Mouse (Mus musculus): ENCODE data around the gene Kcnn4. TPM values are rescaled to one million over a fixed set of nuclear protein-coding genes. Genes with fewer than 3 reads are reported as not detected.
A peak's percentile ranks its signal among the peaks of the same experiment; 100 is the strongest.

Kcnn4 gene
- polyA plus RNA-seq (2014; fragmentation: Nextera tagmentation; extraction: Ambion mirVana): 2.8 and 3.4 TPM in 2 replicates

DNA sequence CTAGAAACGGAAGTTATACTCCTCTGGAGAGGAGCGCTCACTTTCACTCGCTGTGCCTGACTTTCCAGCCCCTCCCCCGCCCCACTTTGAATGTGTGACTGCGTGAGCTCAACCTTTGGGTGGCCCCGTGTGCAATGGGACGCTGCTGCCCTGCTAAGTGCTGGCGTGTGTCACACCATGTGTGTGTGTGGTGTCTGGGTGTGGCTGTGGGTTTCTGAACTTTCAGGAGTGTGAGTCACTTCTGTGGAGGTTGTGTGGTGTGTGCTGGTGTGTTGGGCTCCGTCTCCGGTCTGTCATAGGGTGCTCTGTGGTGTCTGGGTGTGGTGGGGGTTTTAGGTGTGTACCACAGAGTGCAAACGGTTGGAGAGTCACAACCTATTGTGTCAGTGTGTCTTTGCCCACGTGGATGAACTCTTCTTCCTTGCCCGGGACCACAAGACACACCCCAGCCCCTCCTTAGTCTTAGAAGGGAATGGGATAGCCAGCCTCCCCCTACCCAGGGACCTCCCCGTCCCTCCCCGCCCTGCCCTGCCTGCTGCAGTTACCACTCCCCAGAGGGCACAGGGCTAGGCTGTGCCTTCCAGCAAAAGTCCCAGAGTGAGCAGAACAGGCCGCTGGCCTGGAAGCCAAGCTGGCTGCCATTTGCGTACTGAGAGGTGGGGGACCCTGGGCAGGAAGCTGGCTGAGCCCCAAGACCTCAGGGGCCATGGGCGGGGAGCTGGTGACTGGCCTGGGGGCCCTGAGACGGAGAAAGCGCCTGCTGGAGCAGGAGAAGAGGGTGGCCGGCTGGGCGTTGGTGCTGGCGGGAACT, at the start of gene Kcnn4:
Gene Kcnn4, plus strand, starts transcription at position 533 of the 811 bp plus-strand sequence.
- Histone ChIP-seq H3K9me3 (ENCODE audit: control insufficient read depth, low read length) (no peaks in the 10 kb centered on the region), H3K4me1 (ENCODE audit: control insufficient read depth, insufficient read depth, low read length) (no peaks in the 10 kb centered on the region), H3K27me3 (ENCODE audit: control insufficient read depth, insufficient read depth, low read length) (no peaks in the 10 kb centered on the region; the same call in 1 of the 2 replicates), H3K9ac (ENCODE audit: low read length) (peak within 1 kb of the TSS; percentile 5; the same call in 1 of the 2 replicates), H3K4me3 (ENCODE audit: low read depth, low read length) (no peak within 1 kb of the TSS), H3K36me3 (ENCODE audit: control insufficient read depth, insufficient read depth, low read length) (no peaks in the 10 kb centered on the region), H3K27ac (ENCODE audit: low read depth, low read length) (no peak within 1 kb of the TSS), H3K4me2 (no peak within 1 kb of the TSS)
- DNase-seq (ENCODE audit: low spot score, missing footprints) (peak; percentile 72), ATAC-seq (ENCODE audit: low FRiP score) (no peak)
- WGBS: 44% methylated on average over 23 of the region's 23 CpGs

DNA sequence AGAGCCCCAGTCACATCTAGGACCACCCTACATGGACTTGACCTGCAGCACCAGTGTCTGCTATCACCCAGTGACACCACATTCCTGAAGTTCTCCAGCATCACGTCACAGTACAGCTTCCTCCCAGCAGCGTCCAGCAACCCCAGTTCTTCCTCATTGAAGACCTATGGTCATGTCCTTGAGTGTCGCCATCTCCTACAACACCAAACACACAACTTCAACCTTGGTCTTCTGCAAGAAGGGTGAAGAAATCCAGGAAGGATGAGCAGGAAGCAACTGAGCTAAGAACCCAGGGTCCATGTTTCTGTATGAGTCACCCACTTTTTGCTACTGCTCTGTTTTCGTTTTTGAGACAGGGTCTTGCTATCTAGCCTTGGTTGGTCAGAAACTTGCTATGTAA, 47.5 kb upstream of the Kcnn4 start:
- no peak for ATAC-seq (ENCODE audit: low FRiP score)
- H3K4me1 ChIP-seq (ENCODE audit: control insufficient read depth, insufficient read depth, low read length): 0 out of 2 replicates have a peak, but pooled peaks cover 4% of the 10 kb centered on the region
- no peaks in the 10 kb centered on the region for H3K27me3 ChIP-seq (ENCODE audit: control insufficient read depth, insufficient read depth, low read length)
- no peak overlapping the region for H3K4me3 ChIP-seq (ENCODE audit: low read depth, low read length)
- no peaks in the 10 kb centered on the region for H3K36me3 ChIP-seq (ENCODE audit: control insufficient read depth, insufficient read depth, low read length)
- DNase-seq (ENCODE audit: low spot score, missing footprints): no peak
- H3K9me3 ChIP-seq (ENCODE audit: control insufficient read depth, low read length): no peaks in the 10 kb centered on the region; the same call in 1 of the 2 replicates
- no peak overlapping the region for H3K4me2 ChIP-seq
- H3K9ac ChIP-seq (ENCODE audit: low read length): no peak overlapping the region
- WGBS: 82% methylated on average over 4 of the region's 4 CpGs
- no peak overlapping the region for H3K27ac ChIP-seq (ENCODE audit: low read depth, low read length)

DNA sequence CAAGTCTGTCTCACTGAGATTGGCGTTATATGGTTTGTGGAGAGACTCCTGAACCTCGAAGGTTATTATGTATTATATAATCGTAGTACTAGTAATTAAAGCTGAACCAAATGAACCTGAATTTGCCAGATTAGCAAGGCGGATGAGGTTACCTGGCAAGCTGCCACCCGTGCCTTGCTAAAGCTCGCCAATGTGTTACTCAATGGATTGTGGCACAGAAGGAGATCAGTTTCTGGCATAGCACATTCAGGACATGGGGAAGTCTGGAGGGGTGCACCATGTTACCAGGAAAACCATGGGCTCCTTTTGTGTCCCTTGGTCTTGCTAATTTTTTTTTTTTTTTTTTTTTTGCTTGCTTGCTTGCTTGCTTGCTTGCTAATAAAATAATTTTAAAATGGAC, 44.9 kb upstream of the Kcnn4 start:
- H3K4me3 ChIP-seq (ENCODE audit: low read depth, low read length): no peak overlapping the region
- peak overlapping the region; percentile 43; the same call in 1 of the 2 replicates for H3K9ac ChIP-seq (ENCODE audit: low read length)
- ATAC-seq (ENCODE audit: low FRiP score): no peak

DNA sequence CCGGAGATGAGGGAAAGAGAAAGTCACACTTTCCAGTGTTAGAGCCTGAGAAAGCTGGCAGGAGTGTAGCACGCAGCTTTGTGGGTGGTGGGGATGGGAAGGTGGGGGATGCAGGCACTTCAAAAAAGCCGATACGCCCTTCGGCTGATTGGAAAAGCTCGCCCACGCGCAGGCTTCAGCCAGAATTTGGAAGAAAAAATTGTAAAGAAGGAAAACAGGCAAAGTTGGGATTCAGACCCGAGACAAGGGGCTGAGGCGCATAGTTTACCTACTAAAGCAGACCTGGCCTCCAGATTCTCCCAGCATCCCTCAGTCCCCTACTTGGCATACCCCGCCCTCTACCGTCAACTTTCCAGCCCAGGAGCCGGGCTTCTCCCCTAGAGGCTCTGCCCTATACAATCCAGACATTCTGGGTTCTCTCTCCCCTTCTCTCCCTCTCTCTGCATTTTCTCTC, 44.4 kb upstream of the Kcnn4 start:
- ATAC-seq (ENCODE audit: low FRiP score): peak; percentile 72; the same call in 1 of the 2 replicates
- no peaks in the 10 kb centered on the region for H3K27me3 ChIP-seq (ENCODE audit: control insufficient read depth, insufficient read depth, low read length)

More for the DNA sequence above, 44.9 kb upstream of the Kcnn4 start:
- DNase-seq (ENCODE audit: low spot score, missing footprints): no peak
- H3K4me2 ChIP-seq: peak overlapping the region; percentile 45; the same call in 1 of the 2 replicates
- WGBS: 92% methylated on average over 6 of the region's 6 CpGs
- H3K4me1 ChIP-seq (ENCODE audit: control insufficient read depth, insufficient read depth, low read length): 0 out of 2 replicates have a peak, but pooled peaks cover 4% of the 10 kb centered on the region
- H3K27ac ChIP-seq (ENCODE audit: low read depth, low read length): no peak overlapping the region
- H3K27me3 ChIP-seq (ENCODE audit: control insufficient read depth, insufficient read depth, low read length): no peaks in the 10 kb centered on the region
- no peaks in the 10 kb centered on the region; the same call in 1 of the 2 replicates for H3K9me3 ChIP-seq (ENCODE audit: control insufficient read depth, low read length)
- H3K36me3 ChIP-seq (ENCODE audit: control insufficient read depth, insufficient read depth, low read length): no peaks in the 10 kb centered on the region

DNA sequence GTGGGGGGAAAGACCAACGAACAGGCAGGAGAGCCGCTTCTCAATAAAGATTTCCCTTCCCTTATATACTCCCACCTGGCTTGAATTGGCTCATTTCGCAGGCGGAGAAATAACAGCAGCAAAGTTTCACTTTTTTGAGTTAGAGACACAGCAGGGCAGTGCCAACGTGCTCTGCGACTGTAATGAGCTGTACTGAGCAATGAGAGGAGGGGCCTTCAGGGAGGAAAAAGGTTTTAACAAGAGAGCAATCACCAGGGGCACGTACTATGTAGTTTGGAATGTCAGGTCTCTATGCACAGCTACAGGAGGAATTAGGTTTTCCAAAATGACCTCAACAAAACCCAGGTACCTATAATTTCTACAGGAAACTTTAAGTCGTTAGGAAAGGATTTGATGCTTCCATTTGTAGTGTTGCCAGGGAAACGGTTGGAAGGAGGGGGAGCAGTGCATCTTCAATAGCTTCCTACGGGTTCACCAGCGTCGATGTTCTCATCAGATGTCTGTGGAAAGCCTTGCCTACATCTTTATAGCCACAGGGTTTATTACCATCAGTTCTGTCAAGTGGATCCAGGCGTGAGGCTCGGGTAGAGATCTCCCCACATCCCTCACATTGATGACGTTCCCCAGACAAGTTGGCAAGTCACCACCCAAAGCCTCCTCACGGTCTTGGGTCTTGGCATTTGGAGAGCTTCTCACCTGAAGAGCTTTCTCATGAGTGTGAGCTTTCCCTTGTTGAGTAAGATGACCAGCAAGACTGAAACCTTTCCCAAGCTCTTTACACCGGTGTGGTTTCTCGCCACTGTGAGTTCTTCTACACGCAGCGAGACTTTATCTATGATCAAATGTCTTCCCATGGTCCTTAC, 43.6 kb upstream of the Kcnn4 start:
- no peaks in the 10 kb centered on the region; the same call in 1 of the 2 replicates for H3K9me3 ChIP-seq (ENCODE audit: control insufficient read depth, low read length)
- WGBS: 46% methylated on average over 20 of the region's 20 CpGs
- H3K27me3 ChIP-seq (ENCODE audit: control insufficient read depth, insufficient read depth, low read length): no peaks in the 10 kb centered on the region
- 0 out of 2 replicates have a peak, but pooled peaks cover 4% of the 10 kb centered on the region for H3K4me1 ChIP-seq (ENCODE audit: control insufficient read depth, insufficient read depth, low read length)
- peak overlapping the region; percentile 45 for H3K4me2 ChIP-seq
- peak overlapping the region; percentile 25 for H3K4me3 ChIP-seq (ENCODE audit: low read depth, low read length)
- no peaks in the 10 kb centered on the region for H3K36me3 ChIP-seq (ENCODE audit: control insufficient read depth, insufficient read depth, low read length)
- DNase-seq (ENCODE audit: low spot score, missing footprints) (peak; percentile 90), ATAC-seq (ENCODE audit: low FRiP score) (peak; percentile 79; the same call in 1 of the 2 replicates)
- no peak overlapping the region for H3K27ac ChIP-seq (ENCODE audit: low read depth, low read length)
- peak overlapping the region; percentile 43; the same call in 1 of the 2 replicates for H3K9ac ChIP-seq (ENCODE audit: low read length)

More for the DNA sequence above, 44.4 kb upstream of the Kcnn4 start:
- peak overlapping the region; percentile 43 for H3K9ac ChIP-seq (ENCODE audit: low read length)
- no peaks in the 10 kb centered on the region; the same call in 1 of the 2 replicates for H3K9me3 ChIP-seq (ENCODE audit: control insufficient read depth, low read length)
- H3K36me3 ChIP-seq (ENCODE audit: control insufficient read depth, insufficient read depth, low read length): no peaks in the 10 kb centered on the region
- WGBS: 5% methylated on average over 13 of the region's 13 CpGs
- no peak overlapping the region for H3K27ac ChIP-seq (ENCODE audit: low read depth, low read length)
- H3K4me2 ChIP-seq: peak overlapping the region; percentile 45
- H3K4me1 ChIP-seq (ENCODE audit: control insufficient read depth, insufficient read depth, low read length): 0 out of 2 replicates have a peak, but pooled peaks cover 4% of the 10 kb centered on the region
- peak; percentile 90 for DNase-seq (ENCODE audit: low spot score, missing footprints)
- H3K4me3 ChIP-seq (ENCODE audit: low read depth, low read length): peak overlapping the region; percentile 25

DNA sequence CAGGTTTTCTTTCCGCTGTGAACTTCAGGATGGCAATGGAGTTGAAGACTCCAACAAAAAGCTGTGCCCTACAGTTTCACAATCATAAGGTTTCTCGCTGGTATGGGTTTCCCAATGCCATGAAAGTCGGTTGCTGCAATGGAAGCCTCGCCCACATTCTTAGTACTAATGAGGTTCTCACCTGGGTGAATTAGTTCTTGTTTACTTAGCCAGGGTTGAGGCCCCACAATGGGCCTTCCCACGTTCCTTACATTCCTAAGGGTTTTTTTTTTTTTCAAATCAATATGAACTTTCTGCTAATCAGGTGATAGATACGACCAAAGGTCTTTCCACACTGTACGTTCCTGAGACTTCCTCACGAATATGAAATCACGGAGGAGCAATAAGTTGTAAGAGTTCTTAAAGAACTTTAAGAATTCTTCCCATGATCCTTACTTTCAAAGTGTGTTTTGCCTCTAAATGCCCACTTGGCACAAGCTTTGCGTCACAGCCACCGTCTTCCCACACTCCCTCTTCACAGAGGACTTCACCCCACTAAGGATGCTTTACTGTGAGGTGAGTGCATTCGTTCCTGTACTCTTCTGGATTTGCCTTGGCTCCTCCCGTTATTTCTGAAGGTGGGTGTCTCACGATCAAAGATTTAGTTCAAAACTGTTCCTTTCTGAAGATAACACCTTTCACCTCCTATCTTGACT, 42.6 kb upstream of the Kcnn4 start:
- no peak overlapping the region for H3K4me2 ChIP-seq
- ATAC-seq (ENCODE audit: low FRiP score): no peak
- no peak overlapping the region for H3K9ac ChIP-seq (ENCODE audit: low read length)
- no peaks in the 10 kb centered on the region for H3K27me3 ChIP-seq (ENCODE audit: control insufficient read depth, insufficient read depth, low read length)
- H3K4me3 ChIP-seq (ENCODE audit: low read depth, low read length): no peak overlapping the region
- no peaks in the 10 kb centered on the region for H3K36me3 ChIP-seq (ENCODE audit: control insufficient read depth, insufficient read depth, low read length)
- 0 out of 2 replicates have a peak, but pooled peaks cover 4% of the 10 kb centered on the region for H3K4me1 ChIP-seq (ENCODE audit: control insufficient read depth, insufficient read depth, low read length)
- no peaks in the 10 kb centered on the region; the same call in 1 of the 2 replicates for H3K9me3 ChIP-seq (ENCODE audit: control insufficient read depth, low read length)
- no peak overlapping the region for H3K27ac ChIP-seq (ENCODE audit: low read depth, low read length)
- 85% methylated on average over 14 of the region's 14 CpGs for WGBS
- no peak for DNase-seq (ENCODE audit: low spot score, missing footprints)

DNA sequence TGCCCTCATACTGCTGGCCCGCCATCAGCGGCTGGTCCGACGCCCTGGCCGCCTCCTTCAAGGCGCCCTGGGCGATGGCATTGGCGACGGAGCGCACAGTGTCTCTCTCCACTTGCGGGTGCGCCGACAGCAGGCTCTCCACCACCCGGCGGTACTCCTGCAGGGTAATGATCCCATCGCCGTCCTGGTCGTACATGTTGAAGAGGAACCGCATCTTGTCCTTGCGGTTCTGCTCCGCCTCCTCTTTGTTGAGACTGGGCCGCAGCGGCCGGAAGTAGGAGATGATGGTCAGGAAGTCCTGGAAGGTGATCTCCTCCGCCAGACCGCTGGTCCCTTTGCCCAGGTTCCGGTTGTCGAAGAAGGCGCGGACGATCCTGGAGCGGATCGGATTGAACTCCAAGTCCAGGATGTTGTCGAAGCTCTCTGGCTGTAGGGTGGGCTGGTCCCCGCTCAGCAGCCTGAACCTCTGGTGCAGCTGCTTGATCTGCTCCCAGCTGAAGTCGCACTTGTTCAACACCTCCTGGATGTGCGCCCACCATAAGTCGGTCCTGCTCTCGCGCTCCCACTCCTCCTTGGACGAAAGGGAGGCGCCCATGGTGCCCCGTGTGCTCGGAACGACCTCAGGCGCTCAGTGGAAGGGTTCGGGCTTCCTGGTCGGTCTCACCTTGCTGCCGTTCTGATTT, 36.6 kb upstream of the Kcnn4 start, which contains the start of gene Tescl:
Gene Tescl, minus strand, starts transcription at position 633 of the 683 bp plus-strand sequence.
- Histone ChIP-seq H3K4me1 (ENCODE audit: control insufficient read depth, insufficient read depth, low read length) (no peaks in the 10 kb centered on the region), H3K27ac (ENCODE audit: low read depth, low read length) (no peak within 1 kb of the TSS), H3K9ac (ENCODE audit: low read length) (no peak within 1 kb of the TSS), H3K9me3 (ENCODE audit: control insufficient read depth, low read length) (no peaks in the 10 kb centered on the region; the same call in 1 of the 2 replicates), H3K36me3 (ENCODE audit: control insufficient read depth, insufficient read depth, low read length) (no peaks in the 10 kb centered on the region), H3K4me3 (ENCODE audit: low read depth, low read length) (no peak within 1 kb of the TSS), H3K4me2 (no peak within 1 kb of the TSS), H3K27me3 (ENCODE audit: control insufficient read depth, insufficient read depth, low read length) (peaks cover 2% of the 10 kb centered on the region; the same call in 1 of the 2 replicates)
- no peak for ATAC-seq (ENCODE audit: low FRiP score)
- no peak for DNase-seq (ENCODE audit: low spot score, missing footprints)
- WGBS: 49% methylated on average over 49 of the region's 49 CpGs

All from midbrain, embryonic 11.5 days (tissue).